Mouse (Mus musculus) midbrain, embryonic 14.5 days (tissue): ENCODE results near the gene Prr11. TPM values are rescaled to one million over a fixed set of nuclear protein-coding genes. Genes with fewer than 3 reads are reported as not detected.

ENCODE experiments used
- ATAC-seq: fragments of 200-750 bp; cut with Nextera tagmentation; 2 replicates; pipeline ENCODE4 v1.8.0; 2017; ENCODE audit warnings: moderate number of reproducible peaks, moderate library complexity; ENCODE audit not compliant: low FRiP score, low TSS enrichment
- DNase-seq: peaks from one replicate; pipeline ENCODE4 v3.0.0-alpha.2; 2015
- H3K27ac ChIP-seq: fragments of 300-500 bp; sonication (generic); replicated peaks from 2 replicates; pipeline ENCODE4 v1.5.1; 2014; ENCODE audit warnings: mild to moderate bottlenecking, low read depth, low read length, moderate library complexity
- H3K27me3 ChIP-seq: fragments of 300-500 bp; sonication (generic); 2 replicates; pipeline ENCODE4 v1.6.1; 2014; ENCODE audit warnings: low read length, control low read depth, mixed read lengths; ENCODE audit not compliant: control insufficient read depth, insufficient read depth
- H3K36me3 ChIP-seq: fragments of 300-500 bp; sonication (generic); 2 replicates; pipeline ENCODE4 v1.6.1; 2014; ENCODE audit warnings: low read length, control low read depth; ENCODE audit not compliant: control insufficient read depth, insufficient read depth
- H3K4me1 ChIP-seq: fragments of 300-500 bp; sonication (generic); 2 replicates; pipeline ENCODE4 v1.6.1; 2014; ENCODE audit warnings: mild to moderate bottlenecking, antibody characterized with exemption, low read length, control low read depth; ENCODE audit not compliant: control insufficient read depth, insufficient read depth
- H3K4me2 ChIP-seq: fragments of 300-500 bp; sonication (generic); 2 replicates; pipeline ENCODE4 v1.6.1; 2014; ENCODE audit warnings: mild to moderate bottlenecking, low read length, moderate library complexity
- H3K4me3 ChIP-seq: fragments of 300-500 bp; sonication (generic); replicated peaks from 2 replicates; pipeline ENCODE4 v1.5.1; 2014; ENCODE audit warnings: low read depth, low read length
- H3K9ac ChIP-seq: fragments of 300-500 bp; sonication (generic); replicated peaks from 2 replicates; pipeline ENCODE4 v1.6.1; 2014; ENCODE audit warnings: mild to moderate bottlenecking, low read length, moderate library complexity
- H3K9me3 ChIP-seq: fragments of 300-500 bp; sonication (generic); 2 replicates; pipeline ENCODE4 v1.6.1; 2016; ENCODE audit warnings: low read length, control low read depth, mixed read lengths; ENCODE audit not compliant: control insufficient read depth
- WGBS: fragments of 180-500 bp; shearing (Covaris S2); extraction: QIAGEN DNeasy Blood & Tissue Kit; methylation state at CpG from one replicate; pipeline ENCODE4 v1.1.7; 2014; 5-methylcytosine and 5-hydroxymethylcytosine counted together
- polyA plus RNA-seq: library from polyadenylated mRNA; unstranded; fragments of >200 nt; fragmentation: Nextera tagmentation; extraction: Ambion mirVana; gene quantifications from 2 replicates; pipeline ENCODE4 v1.2.1, GENCODE M21; 2014

Gene Prr11
- polyA plus RNA-seq, 1 experiment from 2014 or later = 3.9 TPM

DNA sequence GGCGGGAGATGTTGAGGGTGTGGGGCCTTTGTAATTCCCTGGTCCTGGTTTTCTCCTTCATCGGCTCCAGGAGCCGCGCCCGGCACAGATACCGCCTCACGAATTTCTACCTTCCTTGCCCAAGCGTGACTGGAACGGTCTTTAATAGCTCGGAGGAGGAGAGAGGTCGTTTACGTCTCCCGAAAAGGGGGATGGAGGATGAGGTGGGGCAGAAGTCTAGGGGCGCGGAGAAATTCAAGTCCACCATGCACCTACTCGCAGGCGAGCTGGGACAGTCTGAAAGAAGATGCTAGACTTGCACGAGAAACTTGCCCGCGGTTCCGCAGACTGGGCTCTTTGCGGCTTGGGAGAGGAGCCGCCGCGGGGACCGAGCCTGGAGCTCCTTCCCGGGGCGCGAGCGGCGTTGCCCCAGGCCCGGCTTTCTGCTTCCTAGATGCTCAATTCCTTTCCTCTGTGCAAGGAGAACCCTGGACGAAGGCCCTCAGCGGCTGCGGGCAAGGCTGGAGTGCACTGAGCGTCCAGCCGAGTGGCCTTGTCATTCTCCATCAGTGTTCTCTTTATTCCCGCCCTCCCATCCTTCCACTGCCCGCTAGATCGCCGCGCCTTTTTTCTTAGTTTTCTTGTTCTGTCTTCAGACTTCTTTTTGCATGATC, 1.1 kb upstream of the Prr11 start:
- H3K27me3 ChIP-seq = no peaks in the 10 kb centered on the region
- peak overlapping the region; percentile 92 for H3K4me3 ChIP-seq
- peak overlapping the region; percentile 86 for H3K27ac ChIP-seq
- ATAC-seq (no peak), DNase-seq (peak; percentile 49)
- peaks cover 16% of the 10 kb centered on the region for H3K4me1 ChIP-seq
- no peaks in the 10 kb centered on the region for H3K9me3 ChIP-seq
- peak overlapping the region; percentile 72 for H3K4me2 ChIP-seq
- H3K9ac ChIP-seq = peak overlapping the region; percentile 91
- H3K36me3 ChIP-seq = peaks cover 24% of the 10 kb centered on the region
- under 1% methylated on average over 42 of the region's 42 CpGs for WGBS

- under 1% methylated on average over 40 of the region's 40 CpGs for WGBS
- Histone ChIP-seq H3K27me3 (no peaks in the 10 kb centered on the region), H3K36me3 (peaks cover 26% of the 10 kb centered on the region), H3K4me3 (peak within 1 kb of the TSS; percentile 92), H3K9ac (peak within 1 kb of the TSS; percentile 91), H3K9me3 (no peaks in the 10 kb centered on the region), H3K27ac (peak within 1 kb of the TSS; percentile 86), H3K4me1 (peaks cover 14% of the 10 kb centered on the region), H3K4me2 (peak within 1 kb of the TSS; percentile 72)
- DNase-seq (peak; percentile 100), ATAC-seq (peak; percentile 99)
Observed at GRCm38 (mm10) chr11:87108755-87109518, 429 bp upstream of the Prr11 start, which contains the start of gene Ska2. Ska2 (plus strand) TSS chr11:87109234.

- ATAC-seq (no peak), DNase-seq (no peak)
- no peaks in the 10 kb centered on the region for H3K27me3 ChIP-seq
- H3K4me1 ChIP-seq = peaks cover 24% of the 10 kb centered on the region
- peak overlapping the region; percentile 79 for H3K4me3 ChIP-seq
- peak overlapping the region; percentile 89; the same call in 1 of the 2 replicates for H3K9ac ChIP-seq
- peaks cover 39% of the 10 kb centered on the region for H3K36me3 ChIP-seq
- no peaks in the 10 kb centered on the region for H3K9me3 ChIP-seq
- H3K27ac ChIP-seq = no peak overlapping the region
- WGBS = 58% methylated on average over 2 of the region's 2 CpGs
- peak overlapping the region; percentile 93 for H3K4me2 ChIP-seq
Observed at GRCm38 (mm10) chr11:87087142-87087541, 21.4 kb downstream of the Prr11 start.

GRCm38 (mm10) chr11:87086290-87086984, 22.1 kb downstream of the Prr11 start, which contains the start of gene Smg8:
Smg8 (minus strand) TSS chr11:87086774.
- peak within 1 kb of the TSS; percentile 79 for H3K4me3 ChIP-seq
- H3K36me3 ChIP-seq = peaks cover 38% of the 10 kb centered on the region
- H3K4me1 ChIP-seq = peaks cover 24% of the 10 kb centered on the region
- H3K9ac ChIP-seq = peak within 1 kb of the TSS; percentile 89
- H3K4me2 ChIP-seq = peak within 1 kb of the TSS; percentile 93
- H3K27me3 ChIP-seq = no peaks in the 10 kb centered on the region
- ATAC-seq (peak; percentile 63; the same call in 1 of the 2 replicates), DNase-seq (peak; percentile 91)
- under 1% methylated on average over 43 of the region's 43 CpGs for WGBS
- no peaks in the 10 kb centered on the region for H3K9me3 ChIP-seq
- peak within 1 kb of the TSS; percentile 67; the same call in 1 of the 2 replicates for H3K27ac ChIP-seq

DNA sequence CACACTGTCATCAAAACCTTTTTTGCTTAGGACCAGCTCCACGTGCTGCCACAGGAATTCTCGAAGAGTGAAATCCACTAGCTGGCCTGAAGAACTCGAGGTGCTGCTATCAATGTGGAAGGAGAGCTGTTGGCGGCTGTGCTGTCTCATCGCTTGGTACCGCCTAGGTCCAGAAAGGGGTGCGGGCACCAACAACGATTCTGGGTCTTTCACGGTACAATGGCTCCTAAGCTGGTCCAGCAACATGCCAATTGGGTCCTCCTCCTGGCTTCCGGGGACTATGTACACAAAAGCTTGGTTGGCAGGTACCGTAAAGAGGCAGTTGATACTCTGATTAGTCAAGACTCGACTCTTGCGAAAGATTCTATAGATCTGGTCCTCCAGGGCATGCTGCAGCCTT, 23.0 kb downstream of the Prr11 start:
- Histone ChIP-seq H3K9ac (no peak overlapping the region), H3K36me3 (peaks cover 38% of the 10 kb centered on the region), H3K27ac (no peak overlapping the region), H3K4me1 (peaks cover 24% of the 10 kb centered on the region), H3K27me3 (no peaks in the 10 kb centered on the region), H3K9me3 (no peaks in the 10 kb centered on the region), H3K4me3 (peak overlapping the region; percentile 79), H3K4me2 (peak overlapping the region; percentile 93)
- 92% methylated on average over 13 of the region's 13 CpGs for WGBS
- ATAC-seq (no peak), DNase-seq (no peak)

- WGBS = 93% methylated on average over 1 of the region's 1 CpGs
- Histone ChIP-seq H3K4me2 (peak overlapping the region; percentile 93; the same call in 1 of the 2 replicates), H3K4me1 (peaks cover 24% of the 10 kb centered on the region), H3K36me3 (peaks cover 51% of the 10 kb centered on the region), H3K27ac (no peak overlapping the region), H3K27me3 (no peaks in the 10 kb centered on the region), H3K9me3 (no peaks in the 10 kb centered on the region), H3K9ac (no peak overlapping the region), H3K4me3 (no peak overlapping the region)
- DNase-seq (no peak), ATAC-seq (no peak)
Observed at GRCm38 (mm10) chr11:87083712-87084111, 24.8 kb downstream of the Prr11 start.

DNA sequence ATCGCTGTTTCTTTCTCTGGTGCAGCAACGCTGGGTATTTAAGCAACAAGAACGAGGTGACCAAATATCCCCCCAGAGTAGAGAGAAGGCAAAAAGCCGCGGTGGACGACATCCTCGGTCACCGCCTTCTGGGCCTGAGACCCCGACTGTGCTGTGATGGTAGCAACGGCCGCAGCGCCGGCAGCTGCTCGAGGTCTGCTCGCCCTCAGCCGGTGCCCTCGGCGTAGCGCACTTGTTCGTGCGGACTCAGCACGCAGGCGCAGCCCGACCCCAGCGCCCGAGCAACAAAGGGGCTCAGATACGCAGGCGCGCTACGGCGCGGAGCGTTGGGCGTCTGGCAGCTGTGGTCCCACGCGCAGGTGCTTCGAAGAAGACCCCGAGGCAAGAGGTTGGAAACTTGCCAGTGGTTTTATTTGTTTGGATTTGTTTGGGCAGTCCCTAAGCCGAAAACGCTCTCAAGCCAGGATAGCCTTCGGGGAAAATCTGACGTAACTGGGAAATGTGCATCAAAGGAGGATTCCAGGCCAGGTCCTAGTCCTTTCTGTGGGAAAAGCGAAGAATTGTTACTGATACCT, 34.6 kb downstream of the Prr11 start, which contains the start of gene Gdpd1:
Gene Gdpd1, minus strand, starts transcription at position 197 of the 575 bp plus-strand sequence.
- peaks cover 17% of the 10 kb centered on the region for H3K36me3 ChIP-seq
- ATAC-seq (peak; percentile 95), DNase-seq (peak; percentile 98)
- peak within 1 kb of the TSS; percentile 71 for H3K9ac ChIP-seq
- under 1% methylated on average over 43 of the region's 43 CpGs for WGBS
- peak within 1 kb of the TSS; percentile 60 for H3K4me2 ChIP-seq
- peak within 1 kb of the TSS; percentile 70 for H3K4me3 ChIP-seq
- peak within 1 kb of the TSS; percentile 96 for H3K27ac ChIP-seq
- no peaks in the 10 kb centered on the region for H3K27me3 ChIP-seq
- peaks cover 25% of the 10 kb centered on the region for H3K4me1 ChIP-seq
- H3K9me3 ChIP-seq = no peaks in the 10 kb centered on the region

DNA sequence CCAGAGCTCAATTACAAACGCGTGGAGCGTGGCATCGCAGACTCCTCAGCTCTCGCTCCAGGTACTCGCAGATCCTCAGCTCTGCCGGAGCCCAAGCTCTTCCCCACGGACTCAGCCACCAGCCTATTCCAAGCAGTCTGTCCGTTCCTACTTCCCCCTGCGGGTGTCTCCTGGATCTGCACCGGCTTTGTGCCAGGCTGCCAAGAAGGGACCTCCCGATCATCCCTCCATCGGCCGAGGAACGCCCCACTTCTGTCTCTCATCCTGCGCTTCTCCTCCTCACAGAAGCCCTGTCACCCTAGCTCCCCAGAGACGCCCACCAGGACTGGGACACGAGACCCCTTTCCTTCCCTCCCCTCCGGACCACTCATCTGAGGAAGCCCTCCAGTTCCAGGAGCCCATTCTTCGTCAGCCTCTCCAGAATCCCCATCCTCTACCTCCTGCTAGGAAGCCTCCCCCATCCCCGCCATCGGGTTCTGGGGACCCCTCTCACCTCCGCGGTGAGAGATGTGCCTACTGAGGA, 35.1 kb downstream of the Prr11 start:
- DNase-seq (peak; percentile 85), ATAC-seq (peak; percentile 78)
- peak overlapping the region; percentile 71 for H3K9ac ChIP-seq
- H3K4me2 ChIP-seq = peak overlapping the region; percentile 60
- no peaks in the 10 kb centered on the region for H3K9me3 ChIP-seq
- H3K4me1 ChIP-seq = peaks cover 25% of the 10 kb centered on the region
- peak overlapping the region; percentile 70 for H3K4me3 ChIP-seq
- WGBS = 1% methylated on average over 24 of the region's 24 CpGs
- H3K27me3 ChIP-seq = no peaks in the 10 kb centered on the region
- peaks cover 17% of the 10 kb centered on the region for H3K36me3 ChIP-seq
- H3K27ac ChIP-seq = peak overlapping the region; percentile 96
